Mouse (Mus musculus): ENCODE measurements around the gene Atp6v1d.

DNA sequence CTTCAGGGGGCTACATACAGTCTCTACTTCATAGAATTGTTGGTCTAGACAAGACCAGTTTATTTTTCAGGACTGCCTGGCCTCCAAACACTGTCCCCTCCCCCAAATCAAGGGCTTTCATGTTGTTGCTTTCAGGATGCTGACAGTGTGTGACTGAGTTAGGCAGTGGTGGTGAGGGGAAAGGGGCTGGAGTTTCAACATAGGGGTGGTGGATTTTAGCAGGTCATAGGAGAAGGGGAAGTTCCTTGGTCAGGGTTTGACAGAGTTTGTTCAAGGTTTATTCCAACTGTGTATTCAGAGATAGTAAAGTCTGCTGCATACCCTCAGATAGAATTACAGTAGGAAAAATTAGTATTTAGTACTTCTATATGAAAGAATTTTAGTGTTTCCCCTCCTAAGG is 59.6 kb downstream of the Atp6v1d start:
- TF ChIP-seq CTCF (IDR thresholded peaks at IDR 0.05; ENCODE audit: low read depth), result no peak
- TF ChIP-seq EP300 (optimal IDR thresholded peaks at IDR 0.05), result no peak
